Mouse (Mus musculus) hindbrain, embryonic 16.5 days (tissue): ENCODE measurements around the gene Gm3286. TPM values are rescaled to one million over a fixed set of nuclear protein-coding genes. Genes with fewer than 3 reads are reported as not detected.
"Not testable (repeated sequence)": the region's sequence is repeated elsewhere in the genome, so short reads cannot be mapped to it uniquely, and the experiment has no call there.

ENCODE experiments used
- ATAC-seq: fragments of 200-750 bp; cut with Nextera tagmentation; 2 replicates; pipeline ENCODE4 v1.8.0; 2017; ENCODE audit warnings: moderate TSS enrichment, moderate library complexity
- H3K27ac ChIP-seq: fragments of 300-500 bp; sonication (generic); 2 replicates; pipeline ENCODE4 v1.5.1; 2014; ENCODE audit warnings: low read depth, mild to moderate bottlenecking, control low read depth, low read length, moderate library complexity
- H3K27me3 ChIP-seq: fragments of 300-500 bp; sonication (generic); replicated peaks from 2 replicates; pipeline ENCODE4 v1.6.1; 2014; ENCODE audit warnings: low read length; ENCODE audit not compliant: control insufficient read depth, insufficient read depth
- H3K36me3 ChIP-seq: fragments of 300-500 bp; sonication (generic); 2 replicates; pipeline ENCODE4 v1.6.1; 2014; ENCODE audit warnings: mild to moderate bottlenecking, low read length, moderate library complexity, mixed read lengths; ENCODE audit not compliant: control insufficient read depth, insufficient read depth
- H3K4me1 ChIP-seq: fragments of 300-500 bp; sonication (generic); 2 replicates; pipeline ENCODE4 v1.6.1; 2014; ENCODE audit warnings: low read depth, low read length; ENCODE audit not compliant: control insufficient read depth, insufficient read depth
- H3K4me2 ChIP-seq: fragments of 300-500 bp; sonication (generic); 2 replicates; pipeline ENCODE4 v1.6.1; 2014; ENCODE audit warnings: mild to moderate bottlenecking, low read length, control low read depth, moderate library complexity
- H3K4me3 ChIP-seq: fragments of 300-500 bp; sonication (generic); 2 replicates; pipeline ENCODE4 v1.5.1; 2014; ENCODE audit warnings: mild to moderate bottlenecking, low read length, control low read depth, moderate library complexity
- H3K9ac ChIP-seq: fragments of 300-500 bp; sonication (generic); 2 replicates; pipeline ENCODE4 v1.6.1; 2014; ENCODE audit warnings: low read depth, mild to moderate bottlenecking, control low read depth, low read length, moderate library complexity
- H3K9me3 ChIP-seq: fragments of 300-500 bp; sonication (generic); 2 replicates; pipeline ENCODE4 v1.6.1; 2014; ENCODE audit warnings: mild to moderate bottlenecking, low read length, moderate library complexity; ENCODE audit not compliant: control insufficient read depth
- polyA plus RNA-seq: library from polyadenylated mRNA; unstranded; fragments of >200 nt; fragmentation: Nextera tagmentation; extraction: Ambion mirVana; gene quantifications from 2 replicates; pipeline ENCODE4 v1.2.1, GENCODE M21; 2015

Gene Gm3286
- not detected in 2 replicates for polyA plus RNA-seq

DNA sequence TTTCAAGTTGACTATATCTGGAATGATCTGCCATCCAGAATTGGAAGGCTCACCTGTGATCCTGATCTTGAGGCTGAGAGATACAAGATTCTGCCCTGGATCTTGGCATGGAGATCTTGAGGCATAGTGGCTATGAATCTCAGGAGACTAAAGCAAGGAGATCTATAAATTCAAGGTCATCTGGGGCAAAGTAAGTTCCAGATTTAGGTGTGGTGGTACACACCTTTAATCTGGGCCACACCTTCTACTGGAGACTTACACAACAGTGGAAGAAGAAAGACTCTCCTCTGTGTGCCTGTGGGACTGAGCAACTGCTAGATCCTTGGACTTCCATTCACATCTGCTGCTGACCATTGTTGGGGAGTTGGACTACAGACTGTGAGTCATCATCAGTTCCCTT, at the start of gene Gm3286:
Gm3286 (plus strand) TSS at position 301 of the 400 bp plus-strand sequence.
- H3K9me3 ChIP-seq, H3K4me1 ChIP-seq, H3K27ac ChIP-seq, H3K27me3 ChIP-seq, H3K9ac ChIP-seq, H3K36me3 ChIP-seq, ATAC-seq, H3K4me2 ChIP-seq, H3K4me3 ChIP-seq: not testable (repeated sequence)

Other genes starting within 250 kb of the Gm3286 start
- not detected in 2 replicates for gene Gm10424, start 238.0 kb upstream of the Gm3286 start, polyA plus RNA-seq
- gene Gm3259, start 204.8 kb upstream of the Gm3286 start, polyA plus RNA-seq: not detected in 2 replicates
- not detected in 2 replicates for gene D5Ertd577e, start 54.0 kb upstream of the Gm3286 start, polyA plus RNA-seq
- gene Gm7971, start 84.1 kb downstream of the Gm3286 start, polyA plus RNA-seq: not detected in 2 replicates
- gene Gm7978, start 225.4 kb downstream of the Gm3286 start, polyA plus RNA-seq: not detected in 2 replicates
- gene Gm7982, start 231.3 kb downstream of the Gm3286 start, polyA plus RNA-seq: not detected in 2 replicates